Mouse (Mus musculus) spleen, adult 2 months (tissue): ENCODE measurements around the gene Med16.
"Not testable (repeated sequence)": the region's sequence is repeated elsewhere in the genome, so short reads cannot be mapped to it uniquely, and the experiment has no call there.

Experiments
- CTCF ChIP-seq: fragments of 200-500 bp; IDR thresholded peaks from 2 replicates; pipeline ENCODE4 v1.5.1; 2011; ENCODE audit warnings: mild to moderate bottlenecking, inconsistent platforms; ENCODE audit not compliant: insufficient read depth, insufficient read length, insufficient replicate concordance; ENCODE audit errors: extremely low read depth
- POLR2A ChIP-seq: fragments of 200-500 bp; IDR thresholded peaks from 2 replicates; pipeline ENCODE4 v1.6.1; 2011; ENCODE audit warnings: low read depth, low read length, inconsistent platforms

GRCm38 (mm10) chr10:79892451-79893118, 16.1 kb downstream of the Med16 start:
- peak; percentile 86 for TF ChIP-seq CTCF
- TF ChIP-seq POLR2A: not testable (repeated sequence)
